In genomic region chr13:83607883-83608581, GRCm38 (mm10) we compare ENCODE assay signal across 7 mouse cellular contexts.
DNase-seq lines count a peak whose midpoint lies in the region; ATAC-seq lines count a peak whose summit lies in the region.

No protein-coding gene starts in this region.

- peak; percentile 58 for ATAC-seq in limb, embryonic 12.5 days (ENCODE audit: insufficient number of reproducible peaks, insufficient read depth, low FRiP score, low TSS enrichment, low read depth)
- ATAC-seq in embryonic facial prominence, embryonic 14.5 days (ENCODE audit: low read depth), result peak; percentile 85
- ATAC-seq in intestine, embryonic 14.5 days (replicated peaks; ENCODE audit: low FRiP score, low TSS enrichment, low read depth), result 0 out of 2 replicates have a peak, but pooled peaks have one; percentile 59

- H3K27ac ChIP-seq in limb, embryonic 12.5 days, result no peak overlapping the region
- H3K27ac ChIP-seq in limb, embryonic 10.5 days, result no peak overlapping the region
- H3K27ac ChIP-seq in embryonic facial prominence, embryonic 14.5 days (replicated peaks; ENCODE audit: low read depth, low read length), result no peak overlapping the region
- no peak overlapping the region for H3K27ac ChIP-seq in intestine, embryonic 14.5 days (ENCODE audit: low read depth)

- no peaks in the 10 kb centered on the region for H3K27me3 ChIP-seq in limb, embryonic 12.5 days
- no peaks in the 10 kb centered on the region for H3K27me3 ChIP-seq in limb, embryonic 10.5 days (ENCODE audit: low read depth, poor library complexity, severe bottlenecking)
- no peaks in the 10 kb centered on the region for H3K27me3 ChIP-seq in embryonic facial prominence, embryonic 14.5 days (replicated peaks; ENCODE audit: control insufficient read depth, insufficient read depth, low read length)
- H3K27me3 ChIP-seq in intestine, embryonic 14.5 days (replicated peaks; ENCODE audit: control insufficient read depth, insufficient read depth, low read length), result no peaks in the 10 kb centered on the region

- H3K4me2 ChIP-seq in limb, embryonic 12.5 days, result no peak overlapping the region
- no peak overlapping the region for H3K4me2 ChIP-seq in embryonic facial prominence, embryonic 14.5 days (ENCODE audit: low read depth, low read length)
- H3K4me2 ChIP-seq in intestine, embryonic 14.5 days (ENCODE audit: low read length), result no peak overlapping the region

- 21% methylated on average over 4 of the region's 4 CpGs for WGBS in limb, embryonic 12.5 days
- 71% methylated on average over 4 of the region's 4 CpGs for WGBS in limb, embryonic 10.5 days
- 13% methylated on average over 4 of the region's 4 CpGs for WGBS in embryonic facial prominence, embryonic 14.5 days
- 17% methylated on average over 4 of the region's 4 CpGs for WGBS in intestine, embryonic 14.5 days

- H3K36me3 ChIP-seq in limb, embryonic 12.5 days, result no peaks in the 10 kb centered on the region
- no peaks in the 10 kb centered on the region for H3K36me3 ChIP-seq in limb, embryonic 10.5 days
- H3K36me3 ChIP-seq in embryonic facial prominence, embryonic 14.5 days (ENCODE audit: control insufficient read depth, insufficient read depth, low read length), result no peaks in the 10 kb centered on the region
- H3K36me3 ChIP-seq in intestine, embryonic 14.5 days (ENCODE audit: control insufficient read depth, insufficient read depth, low read length), result no peaks in the 10 kb centered on the region

- H3K4me3 ChIP-seq in limb, embryonic 12.5 days (replicated peaks), result no peak overlapping the region
- H3K4me3 ChIP-seq in limb, embryonic 10.5 days, result no peak overlapping the region
- H3K4me3 ChIP-seq in embryonic facial prominence, embryonic 14.5 days (ENCODE audit: low read depth, low read length), result no peak overlapping the region
- H3K4me3 ChIP-seq in intestine, embryonic 14.5 days (ENCODE audit: low read depth, low read length), result no peak overlapping the region

- no peak for DNase-seq in limb, embryonic 10.5 days (ENCODE audit: low spot score)
- DNase-seq in embryonic facial prominence, embryonic 14.5 days (ENCODE audit: low spot score), result peak; percentile 91
- DNase-seq in intestine, embryonic 14.5 days (ENCODE audit: low spot score), result peak; percentile 59
- DNase-seq in retina, embryonic 14.5 days (ENCODE audit: low spot score), result peak; percentile 22
- DNase-seq in spleen, postnatal 4 days (ENCODE audit: low spot score in 2 of 2), result no peak
- DNase-seq in adrenal gland, adult (ENCODE audit: inconsistent age in 2 of 2, low spot score in 1 of 2), result no peak

- no peaks in the 10 kb centered on the region for H3K9me3 ChIP-seq in limb, embryonic 12.5 days
- no peaks in the 10 kb centered on the region for H3K9me3 ChIP-seq in limb, embryonic 10.5 days (replicated peaks)
- H3K9me3 ChIP-seq in embryonic facial prominence, embryonic 14.5 days (ENCODE audit: control insufficient read depth, low read length), result no peaks in the 10 kb centered on the region
- no peaks in the 10 kb centered on the region for H3K9me3 ChIP-seq in intestine, embryonic 14.5 days (ENCODE audit: control insufficient read depth, low read length)

- H3K4me1 ChIP-seq in limb, embryonic 12.5 days (replicated peaks), result peaks cover 39% of the 10 kb centered on the region
- H3K4me1 ChIP-seq in limb, embryonic 10.5 days, result peaks cover 24% of the 10 kb centered on the region
- peaks cover 40% of the 10 kb centered on the region for H3K4me1 ChIP-seq in embryonic facial prominence, embryonic 14.5 days (ENCODE audit: control insufficient read depth, insufficient read depth, low read length)
- peaks cover 17% of the 10 kb centered on the region; the same call in 1 of the 2 replicates for H3K4me1 ChIP-seq in intestine, embryonic 14.5 days (replicated peaks; ENCODE audit: control insufficient read depth, insufficient read depth, low read length)

- no peak overlapping the region for H3K9ac ChIP-seq in limb, embryonic 12.5 days (replicated peaks)
- no peak overlapping the region for H3K9ac ChIP-seq in embryonic facial prominence, embryonic 14.5 days (ENCODE audit: low read depth, low read length)
- H3K9ac ChIP-seq in intestine, embryonic 14.5 days (ENCODE audit: low read length), result no peak overlapping the region

Comparison
In these comparisons a context has a peak if more than half of its experiments do, and no peak if none do; other contexts are left out.
1. DNase-seq: peak in embryonic facial prominence, embryonic 14.5 days (single experiment), intestine, embryonic 14.5 days (single experiment) and retina, embryonic 14.5 days (single experiment); none in limb, embryonic 10.5 days (single experiment), spleen, postnatal 4 days (0 of 2) and adrenal gland, adult (0 of 2).
2. Peak in every context shown above with its lines, with median percentiles within 50 percentile points of each other: ATAC-seq.